Mouse (Mus musculus) gastrocnemius, postnatal 14 days (tissue): ENCODE data around the gene Sp8. TPM values are rescaled to one million over a fixed set of nuclear protein-coding genes. Genes with fewer than 3 reads are reported as not detected.
A peak's percentile ranks its signal among the peaks of the same experiment; 100 is the strongest.

Source experiments
- DNase-seq: peaks from one replicate; pipeline ENCODE4 v3.0.0; 2021; ENCODE audit warnings: mixed read lengths
- intact Hi-C: fragments of 180-260 bp; cut with DNase I; formaldehyde crosslinking; loops from one replicate; pipeline ENCODE4 v1.15.1; 2025; ENCODE audit warnings: low total_unique reads
- total RNA-seq, 2 experiments: library from RNA; stranded (reverse); gene quantifications; 2 replicates each; pipeline ENCODE4 v1.2.3; 2021

Gene Sp8
- total RNA-seq, 2 experiments from 2014 or later = not detected

DNA sequence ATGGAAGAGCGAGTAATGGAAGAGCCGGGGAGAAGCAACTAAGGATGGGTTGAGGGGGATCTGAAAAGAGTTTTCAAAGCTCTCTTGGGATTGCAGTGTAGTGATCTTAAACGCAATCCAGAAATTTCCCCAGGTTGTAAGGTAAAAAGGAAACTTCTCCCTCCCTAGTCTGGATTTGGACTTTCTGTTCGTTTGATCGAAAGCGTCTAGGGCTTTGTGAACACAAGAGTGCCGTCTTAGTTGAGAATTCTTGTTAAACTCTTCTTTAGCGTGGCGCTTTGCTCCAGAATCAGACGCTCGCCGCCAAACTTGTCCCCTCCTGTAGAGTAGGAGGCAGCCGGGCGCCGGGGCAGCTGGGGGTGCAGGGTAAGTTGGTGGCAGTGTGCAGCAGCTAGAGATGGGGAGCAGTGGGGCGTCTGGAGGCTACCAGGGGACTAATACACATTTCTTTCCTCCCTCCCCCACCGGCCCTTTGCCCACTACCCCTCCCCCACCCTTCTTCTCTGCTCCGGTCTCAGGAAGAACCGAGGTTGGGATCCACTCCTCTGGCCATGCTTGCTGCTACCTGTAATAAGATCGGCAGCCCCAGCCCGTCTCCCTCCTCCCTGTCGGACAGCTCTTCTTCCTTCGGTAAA lies 1.8 kb downstream of the Sp8 start:
- intact Hi-C loops = no loop called here
- DNase-seq = no peak

DNA sequence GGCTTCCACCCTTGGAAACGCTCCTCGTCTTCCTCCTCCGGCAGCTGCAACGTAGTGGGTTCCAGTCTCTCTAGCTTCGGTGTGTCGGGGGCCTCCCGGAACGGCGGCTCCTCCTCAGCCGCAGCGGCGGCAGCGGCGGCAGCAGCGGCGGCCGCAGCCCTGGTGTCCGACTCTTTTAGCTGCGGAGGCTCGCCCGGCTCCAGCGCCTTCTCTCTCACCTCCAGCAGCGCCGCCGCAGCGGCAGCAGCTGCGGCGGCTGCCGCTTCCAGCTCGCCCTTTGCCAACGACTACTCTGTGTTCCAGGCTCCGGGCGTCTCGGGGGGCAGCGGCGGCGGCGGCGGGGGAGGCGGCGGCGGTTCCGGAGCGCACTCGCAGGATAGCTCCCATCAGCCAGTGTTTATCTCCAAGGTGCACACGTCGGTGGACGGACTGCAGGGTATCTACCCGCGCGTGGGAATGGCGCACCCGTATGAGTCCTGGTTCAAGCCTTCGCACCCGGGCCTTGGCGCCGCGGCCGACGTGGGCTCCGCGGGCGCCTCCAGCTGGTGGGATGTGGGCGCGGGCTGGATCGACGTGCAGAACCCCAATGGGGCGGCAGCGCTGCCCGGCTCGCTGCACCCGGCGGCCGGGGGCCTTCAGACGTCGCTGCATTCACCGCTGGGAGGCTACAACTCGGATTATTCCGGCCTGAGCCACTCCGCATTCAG lies 2.5 kb downstream of the Sp8 start:
- DNase-seq = no peak
- intact Hi-C loops = no loop called here

DNA sequence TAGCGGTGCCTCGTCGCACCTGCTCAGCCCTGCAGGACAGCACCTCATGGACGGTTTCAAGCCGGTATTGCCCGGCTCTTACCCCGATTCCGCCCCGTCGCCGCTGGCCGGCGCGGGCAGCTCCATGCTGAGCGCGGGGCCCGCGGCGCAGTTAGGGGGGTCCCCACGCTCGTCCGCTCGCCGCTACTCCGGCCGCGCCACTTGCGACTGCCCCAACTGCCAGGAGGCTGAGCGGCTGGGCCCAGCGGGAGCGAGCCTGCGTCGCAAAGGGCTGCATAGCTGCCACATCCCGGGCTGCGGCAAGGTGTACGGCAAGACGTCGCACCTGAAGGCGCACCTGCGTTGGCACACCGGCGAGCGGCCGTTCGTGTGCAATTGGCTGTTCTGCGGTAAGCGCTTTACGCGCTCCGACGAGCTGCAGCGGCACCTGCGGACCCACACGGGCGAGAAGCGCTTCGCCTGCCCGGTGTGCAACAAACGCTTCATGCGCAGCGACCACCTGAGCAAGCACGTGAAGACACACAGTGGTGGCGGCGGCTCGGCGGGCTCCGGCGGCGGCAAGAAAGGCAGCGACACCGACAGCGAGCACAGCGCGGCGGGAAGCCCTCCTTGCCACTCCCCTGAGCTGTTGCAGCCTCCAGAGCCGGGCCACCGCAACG lies 3.2 kb downstream of the Sp8 start:
- intact Hi-C loops = no loop called here
- no peak for DNase-seq

DNA sequence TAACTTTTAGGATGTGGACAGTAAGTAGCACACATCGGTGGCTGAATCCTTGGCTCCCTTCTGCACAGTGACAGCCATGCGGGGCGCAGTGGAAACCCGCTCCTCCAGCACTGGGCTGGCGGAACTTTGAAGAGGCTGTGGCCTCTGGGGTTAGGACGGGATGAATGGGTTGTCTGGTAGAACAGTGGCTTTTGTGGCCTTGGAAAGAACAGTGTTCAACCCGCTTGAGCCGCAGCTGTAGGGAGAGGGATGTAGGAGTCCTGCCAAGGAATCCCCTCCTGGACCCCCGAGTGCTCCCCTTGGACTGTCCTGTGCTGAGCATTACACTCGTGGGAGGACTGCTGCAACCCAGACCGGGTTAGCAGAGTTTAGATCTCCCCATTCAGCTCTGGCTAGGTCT lies 3.9 kb downstream of the Sp8 start:
- DNase-seq = no peak
- intact Hi-C loops = no loop called here

DNA sequence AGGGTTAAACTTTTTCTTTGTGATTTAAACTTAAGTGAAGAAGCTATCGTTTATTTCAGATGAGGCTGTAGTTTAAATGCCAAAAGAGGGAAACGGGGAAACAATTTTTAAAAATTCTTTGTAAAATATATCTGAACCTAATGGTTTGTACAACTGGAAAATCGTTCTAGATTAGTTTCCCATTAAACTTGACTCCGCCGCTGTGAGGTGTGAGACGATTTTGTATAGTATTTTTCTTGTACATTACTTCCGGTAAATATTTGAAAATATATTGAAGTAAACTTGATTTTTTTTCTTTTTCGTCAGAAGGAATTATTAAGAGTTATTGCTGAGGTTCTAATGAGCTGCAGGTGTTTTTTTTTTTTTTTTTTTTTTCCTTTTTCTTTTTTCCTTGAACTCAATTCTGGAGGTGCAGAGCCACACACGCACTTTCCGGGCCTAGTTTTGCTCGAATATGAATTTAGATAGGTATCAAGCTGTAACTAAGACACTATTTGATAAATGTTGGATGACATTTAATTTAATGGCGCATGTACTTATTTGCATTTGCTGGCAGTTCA lies 4.8 kb downstream of the Sp8 start:
- DNase-seq = no peak
- intact Hi-C loops = no loop called here

DNA sequence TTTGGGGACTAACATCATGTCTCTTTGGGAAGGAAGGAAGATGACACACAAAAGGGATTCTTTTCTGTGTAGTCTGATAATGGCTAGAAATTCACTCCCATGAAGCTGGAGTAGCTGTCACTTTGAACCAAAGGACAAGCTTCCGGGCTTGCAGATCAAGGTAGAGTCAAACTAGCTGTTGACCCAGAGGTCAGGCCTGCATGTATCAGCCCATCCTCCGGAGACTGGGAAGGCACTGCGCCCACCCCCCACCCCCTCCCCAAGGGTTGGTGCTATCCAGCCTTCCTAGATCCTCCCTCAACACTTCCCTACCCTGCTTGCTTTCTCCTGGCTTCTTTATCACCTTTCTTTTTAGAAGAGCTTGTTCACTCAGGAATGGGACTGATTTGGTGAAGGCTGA lies 7.2 kb downstream of the Sp8 start:
- intact Hi-C loops = no loop called here

DNA sequence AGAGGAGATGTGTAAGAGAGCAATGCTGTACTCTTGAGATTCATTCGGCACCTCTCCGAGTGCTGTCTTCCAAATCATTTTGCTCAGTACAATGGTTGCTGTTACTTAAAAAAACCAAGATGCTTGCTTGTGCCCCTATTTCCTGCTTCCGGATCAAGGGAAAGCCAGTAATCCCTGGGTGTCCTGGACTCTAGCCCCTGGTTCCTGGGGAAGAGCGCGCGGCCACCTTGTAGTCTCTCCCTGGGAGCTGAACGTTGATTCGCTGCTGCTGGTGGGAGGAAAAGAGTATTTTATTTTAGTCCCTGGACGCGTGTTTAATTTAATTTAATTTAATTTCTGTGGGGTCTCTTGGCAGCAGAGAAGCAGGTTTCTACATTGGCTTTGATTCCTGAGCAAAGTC lies 8.3 kb downstream of the Sp8 start:
- intact Hi-C loops = no loop called here
- DNase-seq = no peak

More for the DNA sequence above, 7.2 kb downstream of the Sp8 start:
- no peak for DNase-seq

DNA sequence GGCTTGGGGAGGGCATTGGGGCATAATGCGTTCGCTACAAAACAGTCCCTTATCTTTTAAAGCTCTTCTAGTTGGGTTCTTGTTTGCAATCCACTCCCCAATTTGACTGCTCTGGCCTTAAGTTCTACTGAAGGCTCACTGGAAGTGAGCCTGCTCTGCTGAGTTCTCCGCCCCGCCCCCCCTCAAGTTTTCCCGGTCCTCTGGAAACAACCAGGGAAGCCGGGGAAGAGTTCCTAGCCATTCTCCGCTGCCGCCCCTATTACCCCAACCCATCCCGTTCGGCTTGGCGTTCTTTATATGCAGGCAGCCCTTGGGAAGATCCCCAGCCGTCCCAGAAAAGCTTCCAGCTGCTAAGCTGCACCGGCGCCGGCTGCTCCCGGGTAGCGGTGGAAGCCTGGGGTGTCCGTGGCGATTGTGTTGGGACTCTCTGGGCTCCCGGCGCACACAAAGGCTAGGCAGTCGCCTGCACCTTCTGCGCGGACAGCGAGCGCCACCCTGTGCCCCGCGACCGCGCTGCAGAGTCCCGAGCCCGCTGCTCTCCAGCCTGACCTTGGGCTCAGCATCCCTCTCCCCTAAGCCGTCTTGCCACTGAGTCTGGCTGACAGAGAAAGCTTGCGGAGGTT lies 8.8 kb downstream of the Sp8 start:
- intact Hi-C loops = loop anchor here (5.0 kb wide), 2 partner anchors 403 to 863 kb away; no protein-coding TSS in a partner anchor
- peak; percentile 48 for DNase-seq

DNA sequence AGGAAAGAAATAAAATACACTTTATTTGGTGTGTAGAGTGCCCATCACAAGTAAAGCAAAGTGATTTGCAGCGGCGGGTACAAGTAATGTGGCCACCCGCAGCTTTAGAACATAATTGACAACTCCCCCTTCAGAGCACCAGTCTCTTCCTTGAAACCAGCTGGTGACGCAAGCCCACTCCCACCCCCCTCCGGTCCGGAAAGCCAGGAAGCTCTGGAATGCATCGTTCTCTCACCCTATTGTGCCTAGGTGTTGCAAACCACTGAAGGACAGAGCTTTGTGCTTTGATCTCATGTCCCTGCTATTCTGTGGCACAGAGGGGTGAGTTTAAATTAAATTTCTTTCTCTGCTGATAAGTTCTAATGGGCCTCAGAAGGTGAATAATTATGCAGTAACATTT lies 10.0 kb downstream of the Sp8 start:
- intact Hi-C loops = loop anchor here (5.0 kb wide), 2 partner anchors 404 to 864 kb away; no protein-coding TSS in a partner anchor
- DNase-seq = no peak

DNA sequence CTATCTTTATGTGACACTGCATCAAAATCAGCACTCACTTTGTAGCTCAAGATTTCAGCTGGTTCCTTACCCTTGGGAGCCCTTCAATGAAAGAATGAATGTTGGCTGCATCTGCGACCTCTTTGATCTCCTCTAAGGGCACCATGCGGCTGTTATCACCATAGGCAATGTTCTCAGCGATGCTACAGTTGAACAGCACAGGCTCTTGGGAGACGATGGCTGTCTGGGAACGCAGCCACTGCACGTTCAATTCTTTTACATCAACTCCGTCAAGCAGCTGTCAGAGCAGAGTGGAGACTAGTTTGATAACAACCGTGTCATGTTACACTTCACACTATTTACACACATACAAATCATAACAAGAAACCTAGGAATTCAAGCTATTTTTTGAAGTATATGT lies 26.5 kb downstream of the Sp8 start:
- no peak for DNase-seq
- intact Hi-C loops = no loop called here

DNA sequence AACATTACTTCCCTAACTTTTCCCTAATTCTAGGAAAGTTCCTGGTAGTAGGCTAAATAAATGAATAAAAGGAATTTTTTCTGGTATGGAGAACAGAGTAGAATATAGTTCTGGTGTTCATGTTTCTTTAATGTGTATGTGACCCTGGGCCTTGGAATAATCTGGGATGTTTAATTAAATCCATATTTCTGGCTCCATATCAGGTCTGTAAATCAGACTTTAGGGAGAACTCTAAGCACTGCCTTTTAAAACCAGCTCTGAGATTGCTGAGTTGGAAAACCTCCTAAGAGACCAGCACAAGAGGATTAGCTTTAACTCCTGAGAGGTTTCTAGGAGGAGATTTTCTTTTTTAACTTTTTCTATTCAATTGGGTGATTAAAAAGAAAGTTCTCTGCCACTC lies 36.7 kb downstream of the Sp8 start:
- intact Hi-C loops = no loop called here
- DNase-seq = no peak

DNA sequence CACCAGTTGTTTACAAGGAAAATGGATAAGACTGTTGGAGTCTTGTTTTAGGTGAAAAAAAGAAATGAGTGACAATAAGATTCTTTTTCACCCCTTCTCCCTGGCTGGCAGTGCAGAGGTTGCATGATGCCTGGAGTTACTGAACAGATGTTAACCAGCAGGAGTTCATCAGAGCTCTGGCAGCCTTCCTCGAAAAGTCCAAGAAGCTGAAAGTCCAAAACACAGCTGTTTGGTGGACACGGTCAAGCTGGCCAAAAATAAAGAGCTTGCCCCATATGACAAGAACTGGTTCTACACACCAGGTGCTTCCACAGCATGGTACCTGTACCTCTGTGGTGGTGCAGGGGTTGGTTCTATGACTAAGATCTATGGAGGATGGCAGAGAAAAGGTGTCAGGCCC lies 41.8 kb downstream of the Sp8 start:
- no peak for DNase-seq
- intact Hi-C loops = no loop called here

Other genes starting within 250 kb of the Sp8 start
- gene Abcb5, start 120.1 kb downstream of the Sp8 start, total RNA-seq = not detected